Mouse (Mus musculus) cerebellum, adult 2 months (tissue): Measurements from ENCODE around the gene Spns1.
A peak's percentile ranks its signal among the peaks of the same experiment; 100 is the strongest.

Experiments used
- CTCF ChIP-seq: fragments of 200-500 bp; IDR thresholded peaks from 2 replicates; pipeline ENCODE4 v1.5.1; 2011; ENCODE audit warnings: low read depth, mild to moderate bottlenecking, control low read depth, low read length, moderate library complexity, borderline replicate concordance; ENCODE audit not compliant: insufficient read depth
- POLR2A ChIP-seq: fragments of 200-500 bp; IDR thresholded peaks from 2 replicates; pipeline ENCODE4 v1.6.1; 2011; ENCODE audit warnings: low read length, control low read depth, borderline replicate concordance; ENCODE audit not compliant: insufficient read depth

DNA sequence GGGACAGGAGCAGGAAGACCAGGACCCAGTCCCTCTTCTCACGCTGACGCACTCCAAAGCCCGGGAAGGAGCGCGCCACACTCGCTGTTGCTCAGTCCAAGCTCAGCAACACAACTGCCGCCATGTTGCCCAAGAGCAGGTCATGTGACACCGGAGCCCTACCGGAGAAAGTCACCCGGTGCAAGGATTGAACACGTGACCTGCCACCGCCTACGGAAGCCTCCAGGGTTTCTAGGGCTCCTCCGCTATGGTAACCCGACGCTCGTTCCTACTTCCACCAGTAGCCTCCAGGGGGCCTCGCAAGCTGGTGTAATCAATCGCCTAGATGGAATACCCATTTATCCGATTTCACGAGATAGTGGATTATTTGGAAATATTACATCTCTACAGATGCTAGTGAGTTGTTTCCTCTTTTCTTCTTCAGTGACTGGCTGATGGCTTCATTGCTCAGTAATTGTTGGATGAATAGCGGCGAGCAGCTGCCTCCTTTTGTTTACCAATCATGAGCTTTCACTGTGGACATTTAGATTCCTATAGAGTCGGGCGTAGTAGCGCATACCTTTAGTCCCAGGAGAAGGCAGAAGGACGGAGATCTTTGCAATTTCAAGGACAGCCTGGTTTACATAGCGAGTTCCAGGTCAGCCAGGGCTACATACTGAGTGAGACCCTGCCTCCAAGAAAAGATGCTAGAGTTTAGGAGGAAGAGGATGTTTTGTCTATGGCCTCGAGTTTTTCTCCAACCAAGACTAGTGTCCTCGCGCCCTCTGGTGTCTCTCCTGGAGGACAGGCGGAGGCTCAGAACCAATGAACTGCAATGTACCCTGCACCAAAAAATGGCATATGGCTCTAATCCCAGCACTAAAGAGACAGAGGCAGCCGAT is at the start of gene Spns1:
- peak; percentile 77 for TF ChIP-seq CTCF
- peak; percentile 81 for TF ChIP-seq POLR2A
